Mouse (Mus musculus) megakaryocyte, embryonic 14.5 days (primary cell): ENCODE data around the gene Kank2. TPM values are rescaled to one million over a fixed set of nuclear protein-coding genes. Genes with fewer than 3 reads are reported as not detected.
A peak's percentile ranks its signal among the peaks of the same experiment; 100 is the strongest.

Experiments
- H3K27me3 ChIP-seq: replicated peaks from 2 replicates; pipeline ENCODE3; 2012; ENCODE audit warnings: inconsistent platforms
- H3K36me3 ChIP-seq: replicated peaks from 2 replicates; pipeline ENCODE3; 2012; ENCODE audit warnings: low read length, inconsistent platforms, mixed read lengths
- H3K4me1 ChIP-seq: 2 replicates; pipeline ENCODE4 v1.6.1; 2012; ENCODE audit warnings: inconsistent platforms
- H3K4me3 ChIP-seq: replicated peaks from 2 replicates; pipeline ENCODE3; 2012; ENCODE audit warnings: moderate library complexity, mild to moderate bottlenecking, inconsistent platforms
- H3K9me3 ChIP-seq: 2 replicates; pipeline ENCODE4 v1.6.1; 2012; ENCODE audit warnings: inconsistent platforms
- FLI1 ChIP-seq: IDR thresholded peaks from 2 replicates; pipeline ENCODE4 v1.6.1; 2012; ENCODE audit warnings: low read length, inconsistent platforms, mixed read lengths
- GATA1 ChIP-seq: IDR thresholded peaks from 3 replicates; pipeline ENCODE4 v1.6.1; 2012; ENCODE audit warnings: mixed read lengths, low read length, inconsistent platforms, borderline replicate concordance
- polyA plus RNA-seq: library from polyadenylated mRNA; stranded (reverse); fragments of >175 nt; gene quantifications from 2 replicates; pipeline ENCODE4 v1.2.3, GENCODE M21; 2012; ENCODE audit warnings: low replicate concordance; ENCODE audit not compliant: insufficient read depth

Kank2 gene
- polyA plus RNA-seq, 1 experiment, result 0.51 TPM

- Histone ChIP-seq H3K4me3 (peak overlapping the region; percentile 5), H3K4me1 (peaks cover 31% of the 10 kb centered on the region), H3K27me3 (no peaks in the 10 kb centered on the region), H3K36me3 (peaks cover 97% of the 10 kb centered on the region), H3K9me3 (no peaks in the 10 kb centered on the region)
- TF ChIP-seq FLI1, result no peak
- TF ChIP-seq GATA1, result no peak
Observed at GRCm38 (mm10) chr9:21737188-21737587, 61.4 kb downstream of the Kank2 start.

- H3K9me3 ChIP-seq, result no peaks in the 10 kb centered on the region
- peaks cover 34% of the 10 kb centered on the region for H3K4me1 ChIP-seq
- H3K4me3 ChIP-seq, result no peak overlapping the region
- peaks cover 97% of the 10 kb centered on the region for H3K36me3 ChIP-seq
- TF ChIP-seq GATA1 (no peak), FLI1 (no peak)
- H3K27me3 ChIP-seq, result no peaks in the 10 kb centered on the region
Observed at GRCm38 (mm10) chr9:21736580-21736979, 62.0 kb downstream of the Kank2 start.

GRCm38 (mm10) chr9:21735126-21735525, 63.4 kb downstream of the Kank2 start:
- TF ChIP-seq GATA1 (no peak), FLI1 (no peak)
- H3K4me1 ChIP-seq, result peaks cover 44% of the 10 kb centered on the region
- H3K36me3 ChIP-seq, result peaks cover 98% of the 10 kb centered on the region
- H3K4me3 ChIP-seq, result no peak overlapping the region
- H3K27me3 ChIP-seq, result no peaks in the 10 kb centered on the region
- H3K9me3 ChIP-seq, result no peaks in the 10 kb centered on the region

- Histone ChIP-seq H3K9me3 (no peaks in the 10 kb centered on the region), H3K4me3 (no peak overlapping the region), H3K4me1 (peaks cover 44% of the 10 kb centered on the region), H3K27me3 (no peaks in the 10 kb centered on the region), H3K36me3 (peaks cover 97% of the 10 kb centered on the region)
- TF ChIP-seq FLI1 (no peak), GATA1 (no peak)
Observed at GRCm38 (mm10) chr9:21733989-21734388, 64.6 kb downstream of the Kank2 start.

GRCm38 (mm10) chr9:21733446-21733845, 65.1 kb downstream of the Kank2 start:
- no peaks in the 10 kb centered on the region for H3K9me3 ChIP-seq
- peaks cover 97% of the 10 kb centered on the region for H3K36me3 ChIP-seq
- peaks cover 45% of the 10 kb centered on the region for H3K4me1 ChIP-seq
- no peaks in the 10 kb centered on the region for H3K27me3 ChIP-seq
- peak overlapping the region; percentile 23 for H3K4me3 ChIP-seq
- TF ChIP-seq GATA1, result no peak
- TF ChIP-seq FLI1, result no peak

GRCm38 (mm10) chr9:21732288-21732687, 66.3 kb downstream of the Kank2 start:
- TF ChIP-seq GATA1 (no peak), FLI1 (no peak)
- peaks cover 97% of the 10 kb centered on the region for H3K36me3 ChIP-seq

DNA sequence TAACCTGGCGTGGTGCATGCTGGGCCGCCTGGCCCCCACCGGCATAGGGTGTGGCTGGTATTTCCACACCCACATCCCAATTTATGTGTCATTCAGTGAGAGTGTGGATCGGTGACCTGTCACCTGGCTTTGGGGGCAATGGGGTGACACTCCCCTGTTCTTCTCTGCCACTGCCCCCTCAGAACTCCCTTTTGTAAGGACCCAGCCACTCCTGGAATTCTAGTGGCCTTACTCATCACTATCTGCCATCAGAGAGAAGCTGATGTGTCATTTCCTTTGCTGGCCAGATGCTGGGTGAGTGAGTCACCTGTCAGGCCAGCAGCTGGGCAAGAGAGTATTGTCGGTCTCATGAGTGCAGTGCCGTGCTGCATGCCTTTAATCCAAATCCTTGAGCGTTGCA, 69.3 kb downstream of the Kank2 start:
- Histone ChIP-seq H3K4me3 (peak overlapping the region; percentile 68), H3K36me3 (peaks cover 91% of the 10 kb centered on the region), H3K27me3 (no peaks in the 10 kb centered on the region), H3K9me3 (no peaks in the 10 kb centered on the region), H3K4me1 (peaks cover 76% of the 10 kb centered on the region)
- TF ChIP-seq FLI1 (no peak), GATA1 (no peak)

More at GRCm38 (mm10) chr9:21732288-21732687, 66.3 kb downstream of the Kank2 start:
- H3K27me3 ChIP-seq, result no peaks in the 10 kb centered on the region
- H3K9me3 ChIP-seq, result no peaks in the 10 kb centered on the region
- peaks cover 52% of the 10 kb centered on the region for H3K4me1 ChIP-seq
- H3K4me3 ChIP-seq, result peak overlapping the region; percentile 40

- Histone ChIP-seq H3K4me1 (peaks cover 74% of the 10 kb centered on the region), H3K27me3 (no peaks in the 10 kb centered on the region), H3K36me3 (peaks cover 82% of the 10 kb centered on the region), H3K9me3 (no peaks in the 10 kb centered on the region), H3K4me3 (peak overlapping the region; percentile 51)
- TF ChIP-seq FLI1 (no peak), GATA1 (no peak)
Observed at GRCm38 (mm10) chr9:21728261-21728832, 70.2 kb downstream of the Kank2 start.

- Histone ChIP-seq H3K27me3 (no peaks in the 10 kb centered on the region), H3K4me1 (peaks cover 82% of the 10 kb centered on the region), H3K36me3 (peaks cover 62% of the 10 kb centered on the region), H3K9me3 (no peaks in the 10 kb centered on the region), H3K4me3 (peak overlapping the region; percentile 82)
- no peak for TF ChIP-seq FLI1
- TF ChIP-seq GATA1, result no peak
Observed at GRCm38 (mm10) chr9:21726218-21726975, 72.1 kb downstream of the Kank2 start.
